In genomic region chr6:36808306-36809058, GRCm38 (mm10) we compare ENCODE assay signal across 8 mouse cellular contexts. TPM values are rescaled to one million over a fixed set of nuclear protein-coding genes. Genes with fewer than 3 reads are reported as not detected.
DNase-seq lines count a peak whose midpoint lies in the region; ATAC-seq lines count a peak whose summit lies in the region.
"Had no signal": no experiment of that assay in that cellular context is flagged by ENCODE, and none has a peak within 500 bp of the region (broad histone marks: within the 10 kb centered on the region; RNA-seq: fewer than 3 reads in every experiment).

No protein-coding gene starts in this region.

- H3K4me2 ChIP-seq in lung, embryonic 15.5 days: peak overlapping the region; percentile 84
- H3K4me2 ChIP-seq in forebrain, embryonic 13.5 days: peak overlapping the region; percentile 67
- peak overlapping the region; percentile 53 for H3K4me2 ChIP-seq in stomach, embryonic 16.5 days (ENCODE audit: low read depth, low read length)

- H3K4me1 ChIP-seq in lung, embryonic 15.5 days: peaks cover 20% of the 10 kb centered on the region
- H3K4me1 ChIP-seq in forebrain, embryonic 13.5 days: peaks cover 48% of the 10 kb centered on the region
- peaks cover 40% of the 10 kb centered on the region for H3K4me1 ChIP-seq in limb, embryonic 10.5 days
- H3K4me1 ChIP-seq in stomach, embryonic 16.5 days (ENCODE audit: control insufficient read depth, insufficient read depth, low read length): no peaks in the 10 kb centered on the region

- ATAC-seq in lung, embryonic 15.5 days (ENCODE audit: borderline replicate concordance, extremely low read depth, low FRiP score, low TSS enrichment): no peak
- no peak for ATAC-seq in forebrain, embryonic 13.5 days
- no peak for ATAC-seq in stomach, embryonic 16.5 days (ENCODE audit: insufficient read depth, low FRiP score)

- no peaks in the 10 kb centered on the region for H3K9me3 ChIP-seq in lung, embryonic 15.5 days
- H3K9me3 ChIP-seq in forebrain, embryonic 13.5 days (replicated peaks): no peaks in the 10 kb centered on the region
- H3K9me3 ChIP-seq in limb, embryonic 10.5 days (replicated peaks): no peaks in the 10 kb centered on the region
- no peaks in the 10 kb centered on the region for H3K9me3 ChIP-seq in stomach, embryonic 16.5 days (replicated peaks; ENCODE audit: control insufficient read depth, low read length)

- H3K36me3 ChIP-seq in lung, embryonic 15.5 days: no peaks in the 10 kb centered on the region
- peaks cover 24% of the 10 kb centered on the region for H3K36me3 ChIP-seq in forebrain, embryonic 13.5 days (ENCODE audit: poor library complexity, severe bottlenecking)
- H3K36me3 ChIP-seq in limb, embryonic 10.5 days: peaks cover 40% of the 10 kb centered on the region
- no peaks in the 10 kb centered on the region for H3K36me3 ChIP-seq in stomach, embryonic 16.5 days (ENCODE audit: control insufficient read depth, insufficient read depth, low read length)

- WGBS in lung, embryonic 15.5 days: 38% methylated on average over 7 of the region's 7 CpGs
- WGBS in forebrain, embryonic 13.5 days: 15% methylated on average over 7 of the region's 7 CpGs
- WGBS in limb, embryonic 10.5 days: 30% methylated on average over 7 of the region's 7 CpGs
- WGBS in stomach, embryonic 16.5 days: 46% methylated on average over 7 of the region's 7 CpGs

- H3K27me3 ChIP-seq in lung, embryonic 15.5 days: peaks cover 22% of the 10 kb centered on the region; the same call in 1 of the 2 replicates
- no peaks in the 10 kb centered on the region for H3K27me3 ChIP-seq in forebrain, embryonic 13.5 days
- no peaks in the 10 kb centered on the region for H3K27me3 ChIP-seq in limb, embryonic 10.5 days (ENCODE audit: low read depth, poor library complexity, severe bottlenecking)
- H3K27me3 ChIP-seq in stomach, embryonic 16.5 days (ENCODE audit: control insufficient read depth, insufficient read depth, low read length): no peaks in the 10 kb centered on the region

- H3K4me3 ChIP-seq in lung, embryonic 15.5 days: peak overlapping the region; percentile 46
- peak overlapping the region; percentile 68 for H3K4me3 ChIP-seq in forebrain, embryonic 13.5 days
- peak overlapping the region; percentile 71 for H3K4me3 ChIP-seq in limb, embryonic 10.5 days
- H3K4me3 ChIP-seq in stomach, embryonic 16.5 days (replicated peaks; ENCODE audit: low read length): peak overlapping the region; percentile 52

- H3K9ac ChIP-seq in lung, embryonic 15.5 days: no peak overlapping the region
- peak overlapping the region; percentile 89 for H3K9ac ChIP-seq in forebrain, embryonic 13.5 days
- H3K9ac ChIP-seq in stomach, embryonic 16.5 days (ENCODE audit: low read length): peak overlapping the region; percentile 62

- H3K27ac ChIP-seq in lung, embryonic 15.5 days: 0 out of 2 replicates have a peak overlapping the region, but pooled peaks have one; percentile 61
- H3K27ac ChIP-seq in forebrain, embryonic 13.5 days: no peak overlapping the region
- H3K27ac ChIP-seq in limb, embryonic 10.5 days: peak overlapping the region; percentile 95
- H3K27ac ChIP-seq in stomach, embryonic 16.5 days (ENCODE audit: low read length): peak overlapping the region; percentile 82
- H3K27ac ChIP-seq: macrophage had no signal

- DNase-seq in lung, postnatal 36 days: no peak
- peak; percentile 66 for DNase-seq in limb, embryonic 10.5 days (ENCODE audit: low spot score)
- DNase-seq in cerebellum, postnatal 14 days: no peak
- no peak for DNase-seq in Muller cell, postnatal 12 days (ENCODE audit: inconsistent ontology term)

RNA-seq across cellular contexts. Expression of gene Ptn, which starts 1.5 kb away (rescaled TPM):
- polyA plus RNA-seq in lung, embryonic 15.5 days (2015; fragmentation: Nextera tagmentation; extraction: Ambion mirVana): 133 and 149 TPM in 2 replicates
- 421 and 545 TPM in 2 replicates for polyA plus RNA-seq in forebrain, embryonic 13.5 days (2015; fragmentation: Nextera tagmentation; extraction: Ambion mirVana)
- polyA plus RNA-seq in limb, embryonic 10.5 days (2016; fragmentation: Nextera tagmentation; extraction: Ambion mirVana): 587 and 597 TPM in 2 replicates
- 314 and 411 TPM in 2 replicates for polyA plus RNA-seq in stomach, embryonic 16.5 days (2015; fragmentation: Nextera tagmentation; extraction: Ambion mirVana)
